Mouse (Mus musculus): ENCODE results near the gene Tead4. TPM values are rescaled to one million over a fixed set of nuclear protein-coding genes. Genes with fewer than 3 reads are reported as not detected.

Gene Tead4
- polyA plus RNA-seq, 1 experiment = not detected

- no peak for TF ChIP-seq TAL1 (IDR thresholded peaks at IDR 0.05; ENCODE audit: low read length)
- TF ChIP-seq GATA1 (IDR thresholded peaks at IDR 0.05; ENCODE audit: low read length) = no peak
- Histone ChIP-seq H3K9me3 (ENCODE audit: control insufficient read depth, low read length) (no peaks in the 10 kb centered on the region), H3K27me3 (ENCODE audit: control insufficient read depth) (no peaks in the 10 kb centered on the region), H3K4me1 (ENCODE audit: control insufficient read depth) (no peaks in the 10 kb centered on the region), H3K4me3 (replicated peaks) (no peak overlapping the region), H3K36me3 (ENCODE audit: control insufficient read depth) (no peaks in the 10 kb centered on the region)
These were observed 39.1 kb downstream of the Tead4 start for GRCm38 (mm10) chr6:128261486-128261885.

DNA sequence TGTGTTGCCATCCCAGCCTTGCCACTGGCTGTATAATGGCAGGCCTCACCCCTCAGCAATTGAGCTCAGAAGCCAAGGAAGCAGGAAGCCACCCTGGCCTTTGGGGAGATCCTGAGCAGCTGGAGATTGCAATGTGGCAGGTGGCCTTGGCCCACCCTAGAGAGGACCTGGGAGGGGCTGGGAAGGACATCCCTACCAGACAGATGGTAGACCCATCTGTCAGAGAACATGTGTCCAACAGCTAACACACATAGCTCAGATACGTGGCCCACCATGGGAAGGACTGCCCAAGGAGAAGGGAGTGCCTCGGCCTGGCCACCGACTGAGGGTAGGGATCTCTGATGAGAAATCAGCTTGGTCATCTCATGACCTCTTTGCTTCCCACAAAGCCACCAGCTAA, 41.4 kb downstream of the Tead4 start:
- H3K36me3 ChIP-seq (ENCODE audit: control insufficient read depth) = no peaks in the 10 kb centered on the region
- no peaks in the 10 kb centered on the region for H3K27me3 ChIP-seq (ENCODE audit: control insufficient read depth)
- no peaks in the 10 kb centered on the region for H3K4me1 ChIP-seq (ENCODE audit: control insufficient read depth)
- no peak overlapping the region for H3K4me3 ChIP-seq (replicated peaks)
- no peak for TF ChIP-seq GATA1 (IDR thresholded peaks at IDR 0.05; ENCODE audit: low read length)
- TF ChIP-seq TAL1 (IDR thresholded peaks at IDR 0.05; ENCODE audit: low read length) = no peak
- H3K9me3 ChIP-seq (ENCODE audit: control insufficient read depth, low read length) = no peaks in the 10 kb centered on the region

- no peak overlapping the region for H3K4me3 ChIP-seq (replicated peaks)
- H3K9me3 ChIP-seq (ENCODE audit: control insufficient read depth, low read length) = no peaks in the 10 kb centered on the region
- TF ChIP-seq GATA1 (IDR thresholded peaks at IDR 0.05; ENCODE audit: low read length) (no peak), TAL1 (IDR thresholded peaks at IDR 0.05; ENCODE audit: low read length) (no peak)
- no peaks in the 10 kb centered on the region for H3K4me1 ChIP-seq (ENCODE audit: control insufficient read depth)
- H3K36me3 ChIP-seq (ENCODE audit: control insufficient read depth) = no peaks in the 10 kb centered on the region
- no peaks in the 10 kb centered on the region for H3K27me3 ChIP-seq (ENCODE audit: control insufficient read depth)
These were observed 44.7 kb downstream of the Tead4 start for GRCm38 (mm10) chr6:128255941-128256340.

GRCm38 (mm10) chr6:128255292-128255691, 45.3 kb downstream of the Tead4 start:
- TF ChIP-seq TAL1 (IDR thresholded peaks at IDR 0.05; ENCODE audit: low read length) = no peak
- no peak for TF ChIP-seq GATA1 (IDR thresholded peaks at IDR 0.05; ENCODE audit: low read length)
- Histone ChIP-seq H3K4me1 (ENCODE audit: control insufficient read depth) (no peaks in the 10 kb centered on the region), H3K27me3 (ENCODE audit: control insufficient read depth) (no peaks in the 10 kb centered on the region), H3K36me3 (ENCODE audit: control insufficient read depth) (no peaks in the 10 kb centered on the region), H3K9me3 (ENCODE audit: control insufficient read depth, low read length) (no peaks in the 10 kb centered on the region), H3K4me3 (replicated peaks) (no peak overlapping the region)

DNA sequence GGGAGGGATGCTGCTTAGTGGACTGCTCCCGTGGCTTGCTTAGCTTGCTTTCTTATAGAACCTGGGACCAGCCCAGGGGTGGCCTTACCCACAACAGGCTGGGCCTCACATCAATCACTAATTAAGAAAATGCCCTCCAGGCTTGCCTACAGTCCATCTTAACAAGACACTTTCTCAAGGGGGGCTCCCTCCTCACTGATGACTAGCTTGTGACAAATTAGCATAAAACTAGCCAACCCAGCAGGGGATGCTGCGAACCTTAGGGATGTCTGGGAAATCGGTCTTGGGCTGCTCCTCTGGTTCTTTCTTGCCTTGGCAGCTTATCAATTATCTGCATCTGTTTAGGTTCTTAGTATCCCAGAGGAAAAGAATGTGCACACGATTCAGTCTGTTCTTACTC, 46.1 kb downstream of the Tead4 start:
- TF ChIP-seq GATA1 (IDR thresholded peaks at IDR 0.05; ENCODE audit: low read length) (no peak), TAL1 (IDR thresholded peaks at IDR 0.05; ENCODE audit: low read length) (no peak)
- no peaks in the 10 kb centered on the region for H3K36me3 ChIP-seq (ENCODE audit: control insufficient read depth)
- H3K4me1 ChIP-seq (ENCODE audit: control insufficient read depth) = no peaks in the 10 kb centered on the region
- H3K9me3 ChIP-seq (ENCODE audit: control insufficient read depth, low read length) = no peaks in the 10 kb centered on the region
- H3K4me3 ChIP-seq (replicated peaks) = no peak overlapping the region
- H3K27me3 ChIP-seq (ENCODE audit: control insufficient read depth) = no peaks in the 10 kb centered on the region

GRCm38 (mm10) chr6:128253111-128253510, 47.5 kb downstream of the Tead4 start:
- Histone ChIP-seq H3K36me3 (ENCODE audit: control insufficient read depth) (no peaks in the 10 kb centered on the region), H3K4me1 (ENCODE audit: control insufficient read depth) (no peaks in the 10 kb centered on the region), H3K9me3 (ENCODE audit: control insufficient read depth, low read length) (no peaks in the 10 kb centered on the region), H3K4me3 (replicated peaks) (no peak overlapping the region), H3K27me3 (ENCODE audit: control insufficient read depth) (no peaks in the 10 kb centered on the region)
- TF ChIP-seq GATA1 (IDR thresholded peaks at IDR 0.05; ENCODE audit: low read length) = no peak
- TF ChIP-seq TAL1 (IDR thresholded peaks at IDR 0.05; ENCODE audit: low read length) = no peak

DNA sequence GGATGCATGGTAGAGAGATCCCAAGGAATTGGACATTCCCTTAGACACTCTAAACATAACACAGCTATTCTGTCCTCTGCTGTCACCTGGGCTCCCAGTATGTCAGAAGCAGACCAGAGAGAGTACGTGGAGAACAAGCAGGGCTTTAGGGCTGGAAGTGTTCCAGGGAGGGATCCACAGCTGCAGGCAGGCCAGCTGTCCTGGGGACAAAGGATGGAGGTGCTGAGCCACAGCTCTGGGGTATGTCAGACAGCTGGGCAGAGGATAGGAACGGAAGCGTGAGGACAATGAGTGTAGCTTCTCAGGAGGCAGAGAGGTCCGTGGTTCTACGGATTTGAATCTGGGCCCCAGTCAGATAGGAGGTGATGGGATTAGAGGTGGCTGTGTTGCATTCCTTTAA, 50.0 kb downstream of the Tead4 start:
- no peak overlapping the region for H3K4me3 ChIP-seq (replicated peaks)
- no peaks in the 10 kb centered on the region for H3K4me1 ChIP-seq (ENCODE audit: control insufficient read depth)
- no peaks in the 10 kb centered on the region for H3K36me3 ChIP-seq (ENCODE audit: control insufficient read depth)
- TF ChIP-seq GATA1 (IDR thresholded peaks at IDR 0.05; ENCODE audit: low read length) (no peak), TAL1 (IDR thresholded peaks at IDR 0.05; ENCODE audit: low read length) (no peak)
- no peaks in the 10 kb centered on the region for H3K27me3 ChIP-seq (ENCODE audit: control insufficient read depth)
- no peaks in the 10 kb centered on the region for H3K9me3 ChIP-seq (ENCODE audit: control insufficient read depth, low read length)

DNA sequence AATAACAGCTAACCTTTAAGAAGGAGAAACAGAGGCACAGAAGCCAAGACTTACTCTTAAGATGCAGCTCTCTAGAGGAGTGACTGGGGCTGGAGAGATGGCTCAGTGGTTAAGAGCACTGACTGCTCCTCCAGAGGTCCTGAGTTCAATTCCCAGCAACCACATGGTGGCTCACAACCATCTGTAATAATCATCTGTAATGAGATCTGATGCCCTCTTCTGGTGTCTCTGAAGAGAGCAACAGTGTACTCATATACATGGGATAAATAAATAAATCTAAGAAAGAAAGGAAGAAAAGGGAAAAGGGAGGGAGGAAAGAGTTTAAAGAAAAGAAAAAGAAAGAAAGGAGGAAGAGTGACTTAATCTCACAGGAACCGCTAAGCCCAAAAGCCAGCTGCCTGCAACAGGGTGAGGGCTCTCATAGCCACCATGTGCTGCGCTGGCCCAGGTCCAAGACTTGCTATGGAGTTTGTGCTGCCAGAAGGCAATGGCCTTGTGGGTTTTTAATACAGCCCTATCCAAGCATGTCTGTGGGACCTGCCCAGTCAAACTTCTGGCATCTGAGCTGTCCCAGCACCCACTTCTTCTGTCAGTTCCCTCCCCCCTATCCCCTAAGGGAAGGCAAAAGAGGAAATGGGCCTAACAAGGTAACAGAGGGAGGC, 63.4 kb downstream of the Tead4 start:
- H3K4me3 ChIP-seq (replicated peaks) = no peak overlapping the region
- TF ChIP-seq GATA1 (IDR thresholded peaks at IDR 0.05; ENCODE audit: low read length) (no peak), TAL1 (IDR thresholded peaks at IDR 0.05; ENCODE audit: low read length) (no peak)

GRCm38 (mm10) chr6:128236581-128236980, 64.0 kb downstream of the Tead4 start:
- Histone ChIP-seq H3K4me3 (replicated peaks) (no peak overlapping the region), H3K4me1 (ENCODE audit: control insufficient read depth) (peaks cover 4% of the 10 kb centered on the region), H3K36me3 (ENCODE audit: control insufficient read depth) (no peaks in the 10 kb centered on the region), H3K9me3 (ENCODE audit: control insufficient read depth, low read length) (no peaks in the 10 kb centered on the region), H3K27me3 (ENCODE audit: control insufficient read depth) (no peaks in the 10 kb centered on the region)
- TF ChIP-seq TAL1 (IDR thresholded peaks at IDR 0.05; ENCODE audit: low read length) (no peak), GATA1 (IDR thresholded peaks at IDR 0.05; ENCODE audit: low read length) (no peak)

More for the DNA sequence above, 63.4 kb downstream of the Tead4 start:
- no peaks in the 10 kb centered on the region for H3K27me3 ChIP-seq (ENCODE audit: control insufficient read depth)
- no peaks in the 10 kb centered on the region for H3K36me3 ChIP-seq (ENCODE audit: control insufficient read depth)
- H3K9me3 ChIP-seq (ENCODE audit: control insufficient read depth, low read length) = no peaks in the 10 kb centered on the region
- peaks cover 4% of the 10 kb centered on the region for H3K4me1 ChIP-seq (ENCODE audit: control insufficient read depth)

- Histone ChIP-seq H3K4me1 (ENCODE audit: control insufficient read depth) (peaks cover 4% of the 10 kb centered on the region), H3K36me3 (ENCODE audit: control insufficient read depth) (no peaks in the 10 kb centered on the region), H3K27me3 (ENCODE audit: control insufficient read depth) (no peaks in the 10 kb centered on the region), H3K4me3 (replicated peaks) (no peak overlapping the region), H3K9me3 (ENCODE audit: control insufficient read depth, low read length) (no peaks in the 10 kb centered on the region)
- no peak for TF ChIP-seq GATA1 (IDR thresholded peaks at IDR 0.05; ENCODE audit: low read length)
- no peak for TF ChIP-seq TAL1 (IDR thresholded peaks at IDR 0.05; ENCODE audit: low read length)
These were observed 66.4 kb downstream of the Tead4 start for GRCm38 (mm10) chr6:128234206-128234605.
